ENCODE assay signal across 8 mouse cellular contexts in genomic region chr1:167374003-167374784, GRCm38 (mm10). TPM values are rescaled to one million over a fixed set of nuclear protein-coding genes. Genes with fewer than 3 reads are reported as not detected.
A peak's percentile ranks its signal among the peaks of the same experiment; 100 is the strongest.
DNase-seq lines count a peak whose midpoint lies in the region; ATAC-seq and TF ChIP-seq lines count a peak whose summit lies in the region.

No protein-coding gene starts in this region.

- no peak overlapping the region for H3K27ac ChIP-seq in hindbrain, embryonic 10.5 days
- no peak overlapping the region for H3K27ac ChIP-seq in hindbrain, embryonic 13.5 days
- H3K27ac ChIP-seq in embryonic facial prominence, embryonic 15.5 days (replicated peaks) = no peak overlapping the region
- H3K27ac ChIP-seq in intestine, embryonic 16.5 days (ENCODE audit: low read length) = peak overlapping the region; percentile 63
- H3K27ac ChIP-seq in spleen, adult 2 months (ENCODE audit: insufficient read depth, low read length) = no peak overlapping the region

- peak overlapping the region; percentile 13; the same call in 1 of the 2 replicates for H3K4me3 ChIP-seq in hindbrain, embryonic 10.5 days
- no peak overlapping the region for H3K4me3 ChIP-seq in hindbrain, embryonic 13.5 days
- no peak overlapping the region for H3K4me3 ChIP-seq in embryonic facial prominence, embryonic 15.5 days (replicated peaks)
- H3K4me3 ChIP-seq in intestine, embryonic 16.5 days (ENCODE audit: low read length) = no peak overlapping the region
- peak overlapping the region; percentile 22; the same call in 1 of the 2 replicates for H3K4me3 ChIP-seq in spleen, adult 2 months (ENCODE audit: extremely low read depth, insufficient read depth, insufficient read length)

- peaks cover 22% of the 10 kb centered on the region for H3K27me3 ChIP-seq in hindbrain, embryonic 10.5 days (ENCODE audit: insufficient read depth, poor library complexity, severe bottlenecking)
- peaks cover 10% of the 10 kb centered on the region for H3K27me3 ChIP-seq in hindbrain, embryonic 13.5 days
- H3K27me3 ChIP-seq in embryonic facial prominence, embryonic 15.5 days = no peaks in the 10 kb centered on the region
- no peaks in the 10 kb centered on the region for H3K27me3 ChIP-seq in intestine, embryonic 16.5 days (replicated peaks; ENCODE audit: control insufficient read depth, insufficient read depth, low read length)
- no peaks in the 10 kb centered on the region for H3K27me3 ChIP-seq in spleen, adult 2 months (ENCODE audit: control insufficient read depth, insufficient read depth, low read length)

- H3K9ac ChIP-seq in hindbrain, embryonic 13.5 days = no peak overlapping the region
- no peak overlapping the region for H3K9ac ChIP-seq in embryonic facial prominence, embryonic 15.5 days
- no peak overlapping the region for H3K9ac ChIP-seq in intestine, embryonic 16.5 days (ENCODE audit: low read depth, low read length)

- no peak for TF ChIP-seq POLR2A in spleen, adult 2 months (IDR thresholded peaks at IDR 0.05; ENCODE audit: low read depth, low read length)

- H3K4me1 ChIP-seq in hindbrain, embryonic 10.5 days (replicated peaks) = peaks cover 11% of the 10 kb centered on the region
- H3K4me1 ChIP-seq in hindbrain, embryonic 13.5 days (replicated peaks) = peaks cover 11% of the 10 kb centered on the region
- peaks cover 7% of the 10 kb centered on the region; the same call in 1 of the 2 replicates for H3K4me1 ChIP-seq in embryonic facial prominence, embryonic 15.5 days
- peaks cover 31% of the 10 kb centered on the region for H3K4me1 ChIP-seq in intestine, embryonic 16.5 days (ENCODE audit: control insufficient read depth, insufficient read depth, low read length)
- H3K4me1 ChIP-seq in spleen, adult 2 months (ENCODE audit: control insufficient read depth, insufficient read depth, insufficient read length) = no peaks in the 10 kb centered on the region; the same call in 1 of the 2 replicates

- no peak overlapping the region for H3K4me2 ChIP-seq in hindbrain, embryonic 13.5 days
- no peak overlapping the region for H3K4me2 ChIP-seq in embryonic facial prominence, embryonic 15.5 days (replicated peaks)
- H3K4me2 ChIP-seq in intestine, embryonic 16.5 days (ENCODE audit: low read depth, low read length) = peak overlapping the region; percentile 37; the same call in 1 of the 2 replicates

- no peak for TF ChIP-seq CTCF in spleen, adult 2 months (IDR thresholded peaks at IDR 0.05; ENCODE audit: extremely low read depth, insufficient read depth, insufficient read length, insufficient replicate concordance)

- no peaks in the 10 kb centered on the region for H3K9me3 ChIP-seq in hindbrain, embryonic 10.5 days
- H3K9me3 ChIP-seq in hindbrain, embryonic 13.5 days = no peaks in the 10 kb centered on the region
- no peaks in the 10 kb centered on the region for H3K9me3 ChIP-seq in embryonic facial prominence, embryonic 15.5 days (replicated peaks)
- no peaks in the 10 kb centered on the region for H3K9me3 ChIP-seq in intestine, embryonic 16.5 days (ENCODE audit: control insufficient read depth, low read length)

- no peak for ATAC-seq in hindbrain, embryonic 13.5 days (ENCODE audit: low FRiP score)
- peak; percentile 39; the same call in 1 of the 2 replicates for ATAC-seq in embryonic facial prominence, embryonic 15.5 days (ENCODE audit: insufficient number of reproducible peaks, low FRiP score, low TSS enrichment, low read depth)
- ATAC-seq in intestine, embryonic 16.5 days = peak; percentile 71

- 16% methylated on average over 15 of the region's 15 CpGs for WGBS in hindbrain, embryonic 10.5 days
- 21% methylated on average over 15 of the region's 15 CpGs for WGBS in hindbrain, embryonic 13.5 days
- 24% methylated on average over 15 of the region's 15 CpGs for WGBS in embryonic facial prominence, embryonic 15.5 days
- 19% methylated on average over 15 of the region's 15 CpGs for WGBS in intestine, embryonic 16.5 days
- WGBS in spleen, adult 2 months = 51% methylated on average over 15 of the region's 15 CpGs

- DNase-seq in hindbrain, embryonic 10.5 days (ENCODE audit: low spot score) = peak; percentile 76
- peak; percentile 72 to 76 for DNase-seq in lung, adult 18-20 months
- DNase-seq in spleen, adult 2 months (ENCODE audit: low read depth in 1 of 2, low spot score in 2 of 2) = peak; percentile 41 to 81
- DNase-seq in cerebellum, adult 9-11 months = no peak
- DNase-seq in left cerebral cortex, adult 9 months (ENCODE audit: low spot score in 2 of 2) = no peak

- H3K36me3 ChIP-seq in hindbrain, embryonic 10.5 days = peaks cover 8% of the 10 kb centered on the region
- H3K36me3 ChIP-seq in hindbrain, embryonic 13.5 days = peaks cover 43% of the 10 kb centered on the region
- peaks cover 2% of the 10 kb centered on the region; the same call in 1 of the 2 replicates for H3K36me3 ChIP-seq in embryonic facial prominence, embryonic 15.5 days
- 0 out of 2 replicates have a peak, but pooled peaks cover 4% of the 10 kb centered on the region for H3K36me3 ChIP-seq in intestine, embryonic 16.5 days (ENCODE audit: control insufficient read depth, insufficient read depth, low read length)
- no peaks in the 10 kb centered on the region for H3K36me3 ChIP-seq in spleen, adult 2 months (ENCODE audit: control insufficient read depth, insufficient read depth, low read length)

RNA-seq across cellular contexts. Expression of gene Mgst3, which starts 19.4 kb away (rescaled TPM):
- 74.5 and 83.9 TPM in 2 replicates for polyA plus RNA-seq in hindbrain, embryonic 10.5 days (2016; fragmentation: Nextera tagmentation; extraction: Ambion mirVana)
- 105 and 108 TPM in 2 replicates for polyA plus RNA-seq in hindbrain, embryonic 13.5 days (2015; fragmentation: Nextera tagmentation; extraction: Ambion mirVana)
- polyA plus RNA-seq in embryonic facial prominence, embryonic 15.5 days (2015; fragmentation: Nextera tagmentation; extraction: Ambion mirVana) = 74.7 and 76.8 TPM in 2 replicates
- 379 and 381 TPM in 2 replicates for polyA plus RNA-seq in intestine, embryonic 16.5 days (2015; fragmentation: Nextera tagmentation; extraction: Ambion mirVana)
- polyA plus RNA-seq in spleen, adult 2 months (2012; rRNA removed) = 60.2 and 83.2 TPM in 2 replicates

RNA-seq across cellular contexts. Expression of gene Aldh9a1, which starts 24.4 kb away (rescaled TPM):
- 39.5 and 48.8 TPM in 2 replicates for polyA plus RNA-seq in hindbrain, embryonic 10.5 days (2016; fragmentation: Nextera tagmentation; extraction: Ambion mirVana)
- 31.1 and 33.0 TPM in 2 replicates for polyA plus RNA-seq in hindbrain, embryonic 13.5 days (2015; fragmentation: Nextera tagmentation; extraction: Ambion mirVana)
- polyA plus RNA-seq in embryonic facial prominence, embryonic 15.5 days (2015; fragmentation: Nextera tagmentation; extraction: Ambion mirVana) = 47.3 and 49.2 TPM in 2 replicates
- 204 and 245 TPM in 2 replicates for polyA plus RNA-seq in intestine, embryonic 16.5 days (2015; fragmentation: Nextera tagmentation; extraction: Ambion mirVana)
- polyA plus RNA-seq in spleen, adult 2 months (2012; rRNA removed) = 14.6 and 16.6 TPM in 2 replicates

Comparison
In these comparisons a context has a peak if more than half of its experiments do, and no peak if none do; other contexts are left out.
1. H3K4me3 ChIP-seq: peak in hindbrain, embryonic 10.5 days (single experiment) and spleen, adult 2 months (single experiment); none in hindbrain, embryonic 13.5 days (single experiment), embryonic facial prominence, embryonic 15.5 days (single experiment) and intestine, embryonic 16.5 days (single experiment).
2. DNase-seq: peak in hindbrain, embryonic 10.5 days (single experiment), lung, adult 18-20 months (2 of 2) and spleen, adult 2 months (2 of 2); none in cerebellum, adult 9-11 months (single experiment) and left cerebral cortex, adult 9 months (0 of 2).